Mouse (Mus musculus) testis, adult 2 months (tissue): ENCODE results near the gene BC048403. TPM values are rescaled to one million over a fixed set of nuclear protein-coding genes. Genes with fewer than 3 reads are reported as not detected.
"Not testable (repeated sequence)": the region's sequence is repeated elsewhere in the genome, so short reads cannot be mapped to it uniquely, and the experiment has no call there.

Source experiments
- H3K27ac ChIP-seq: fragments of 200-500 bp; 2 replicates; pipeline ENCODE4 v1.5.1; 2012; ENCODE audit warnings: low read depth, low read length; ENCODE audit not compliant: control insufficient read depth, insufficient read depth
- H3K27me3 ChIP-seq: fragments of 200-500 bp; 2 replicates; pipeline ENCODE4 v1.6.1; 2012; ENCODE audit warnings: mild to moderate bottlenecking, low read length, moderate library complexity; ENCODE audit not compliant: control insufficient read depth, insufficient read depth
- H3K36me3 ChIP-seq: fragments of 200-500 bp; 2 replicates; pipeline ENCODE4 v1.6.1; 2012; ENCODE audit warnings: mild to moderate bottlenecking, low read length; ENCODE audit not compliant: control insufficient read depth, insufficient read depth
- H3K4me1 ChIP-seq: fragments of 200-500 bp; 2 replicates; pipeline ENCODE4 v1.6.1; 2012; ENCODE audit warnings: low read length; ENCODE audit not compliant: control insufficient read depth, insufficient read depth
- H3K4me3 ChIP-seq: fragments of 200-500 bp; 2 replicates; pipeline ENCODE4 v1.5.1; 2012; ENCODE audit warnings: low read depth, mild to moderate bottlenecking, low read length, moderate library complexity, mixed read lengths; ENCODE audit not compliant: control insufficient read depth
- CTCF ChIP-seq: fragments of 200-500 bp; IDR thresholded peaks from 2 replicates; pipeline ENCODE4 v1.5.1; 2012; ENCODE audit warnings: low read depth, mild to moderate bottlenecking, inconsistent platforms, low read length, moderate library complexity; ENCODE audit not compliant: control insufficient read depth, insufficient read depth, insufficient replicate concordance
- POLR2A ChIP-seq: fragments of 200-500 bp; IDR thresholded peaks from 2 replicates; pipeline ENCODE4 v1.6.1; 2012; ENCODE audit warnings: low read depth, mild to moderate bottlenecking, inconsistent platforms, low read length, moderate library complexity; ENCODE audit not compliant: control insufficient read depth
- polyA plus RNA-seq: library from polyadenylated mRNA; depleted of rRNA; stranded (reverse); fragments of >200 nt; gene quantifications from 2 replicates; pipeline ENCODE4 v1.2.3, GENCODE M21; 2012

The BC048403 gene
- polyA plus RNA-seq, 1 experiment: 3.0 TPM

DNA sequence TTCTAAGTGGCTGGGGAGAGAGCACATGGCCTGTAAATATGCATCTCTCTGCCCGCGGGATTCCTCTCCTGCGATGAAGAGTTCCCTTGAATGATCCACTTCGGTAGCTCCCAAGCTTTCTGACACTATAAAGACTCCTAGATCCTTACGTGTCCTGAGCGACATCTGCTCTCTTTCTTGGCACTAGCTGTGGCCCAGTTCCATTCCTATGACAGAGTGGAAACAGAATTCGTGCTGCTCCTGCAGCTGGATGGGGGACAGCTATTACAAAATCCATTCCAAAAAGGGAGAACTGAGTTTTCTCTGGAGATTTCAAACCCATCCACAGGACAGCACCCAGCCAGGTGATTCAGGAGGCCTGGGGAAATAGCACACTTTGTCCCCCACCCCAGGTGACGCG, 22.4 kb downstream of the BC048403 start:
- peaks cover 10% of the 10 kb centered on the region for H3K4me1 ChIP-seq

GRCm38 (mm10) chr10:121763191-121763590, 23.5 kb downstream of the BC048403 start:
- Histone ChIP-seq H3K36me3 (no peaks in the 10 kb centered on the region), H3K4me1 (peaks cover 9% of the 10 kb centered on the region), H3K27ac (no peak overlapping the region), H3K27me3 (no peaks in the 10 kb centered on the region), H3K4me3 (no peak overlapping the region)
- TF ChIP-seq CTCF (no peak), POLR2A (no peak)

More for the DNA sequence above, 22.4 kb downstream of the BC048403 start:
- Histone ChIP-seq H3K27me3 (no peaks in the 10 kb centered on the region), H3K4me3 (no peak overlapping the region), H3K36me3 (no peaks in the 10 kb centered on the region), H3K27ac (no peak overlapping the region)
- no peak for TF ChIP-seq POLR2A
- no peak for TF ChIP-seq CTCF

- no peaks in the 10 kb centered on the region for H3K36me3 ChIP-seq
- TF ChIP-seq POLR2A (no peak), CTCF (no peak)
- H3K4me1 ChIP-seq: no peaks in the 10 kb centered on the region
- H3K4me3 ChIP-seq: no peak overlapping the region
- H3K27ac ChIP-seq: no peak overlapping the region
- no peaks in the 10 kb centered on the region for H3K27me3 ChIP-seq
These were observed 24.9 kb downstream of the BC048403 start for GRCm38 (mm10) chr10:121764469-121765173.

- H3K27me3 ChIP-seq: no peaks in the 10 kb centered on the region
- H3K27ac ChIP-seq: no peak overlapping the region
- TF ChIP-seq POLR2A (no peak), CTCF (no peak)
- no peak overlapping the region for H3K4me3 ChIP-seq
- H3K36me3 ChIP-seq: no peaks in the 10 kb centered on the region
- no peaks in the 10 kb centered on the region for H3K4me1 ChIP-seq
These were observed 25.7 kb downstream of the BC048403 start for GRCm38 (mm10) chr10:121765174-121766057.

GRCm38 (mm10) chr10:121767295-121767694, 27.6 kb downstream of the BC048403 start:
- H3K4me3 ChIP-seq, H3K4me1 ChIP-seq, H3K27ac ChIP-seq, H3K27me3 ChIP-seq, H3K36me3 ChIP-seq: not testable (repeated sequence)
- peak; percentile 34; the same call in 1 of the 2 replicates for TF ChIP-seq CTCF

DNA sequence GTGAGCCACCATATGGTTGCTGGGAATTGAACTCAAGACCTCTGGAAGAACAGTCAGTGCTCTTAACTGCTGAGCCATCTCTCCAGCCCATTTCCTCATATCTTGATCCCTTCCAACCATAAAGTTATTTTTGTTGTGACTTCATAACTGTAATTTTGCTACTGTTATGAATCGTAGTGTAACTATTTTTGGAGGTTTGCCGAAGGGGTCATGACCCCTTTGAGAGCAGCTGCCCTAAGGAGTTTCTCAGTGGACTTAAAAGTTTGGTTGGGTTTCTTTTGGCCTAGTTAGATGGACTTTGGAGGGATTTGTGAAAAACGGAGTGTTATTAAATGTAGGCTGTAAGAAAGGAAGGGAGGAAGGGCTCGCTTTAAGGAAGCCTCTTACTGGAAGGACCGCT, 30.0 kb downstream of the BC048403 start:
- no peak overlapping the region for H3K4me3 ChIP-seq
- no peak overlapping the region for H3K27ac ChIP-seq
- no peaks in the 10 kb centered on the region for H3K27me3 ChIP-seq
- TF ChIP-seq POLR2A: no peak
- TF ChIP-seq CTCF: no peak
- H3K36me3 ChIP-seq: no peaks in the 10 kb centered on the region
- no peaks in the 10 kb centered on the region for H3K4me1 ChIP-seq

DNA sequence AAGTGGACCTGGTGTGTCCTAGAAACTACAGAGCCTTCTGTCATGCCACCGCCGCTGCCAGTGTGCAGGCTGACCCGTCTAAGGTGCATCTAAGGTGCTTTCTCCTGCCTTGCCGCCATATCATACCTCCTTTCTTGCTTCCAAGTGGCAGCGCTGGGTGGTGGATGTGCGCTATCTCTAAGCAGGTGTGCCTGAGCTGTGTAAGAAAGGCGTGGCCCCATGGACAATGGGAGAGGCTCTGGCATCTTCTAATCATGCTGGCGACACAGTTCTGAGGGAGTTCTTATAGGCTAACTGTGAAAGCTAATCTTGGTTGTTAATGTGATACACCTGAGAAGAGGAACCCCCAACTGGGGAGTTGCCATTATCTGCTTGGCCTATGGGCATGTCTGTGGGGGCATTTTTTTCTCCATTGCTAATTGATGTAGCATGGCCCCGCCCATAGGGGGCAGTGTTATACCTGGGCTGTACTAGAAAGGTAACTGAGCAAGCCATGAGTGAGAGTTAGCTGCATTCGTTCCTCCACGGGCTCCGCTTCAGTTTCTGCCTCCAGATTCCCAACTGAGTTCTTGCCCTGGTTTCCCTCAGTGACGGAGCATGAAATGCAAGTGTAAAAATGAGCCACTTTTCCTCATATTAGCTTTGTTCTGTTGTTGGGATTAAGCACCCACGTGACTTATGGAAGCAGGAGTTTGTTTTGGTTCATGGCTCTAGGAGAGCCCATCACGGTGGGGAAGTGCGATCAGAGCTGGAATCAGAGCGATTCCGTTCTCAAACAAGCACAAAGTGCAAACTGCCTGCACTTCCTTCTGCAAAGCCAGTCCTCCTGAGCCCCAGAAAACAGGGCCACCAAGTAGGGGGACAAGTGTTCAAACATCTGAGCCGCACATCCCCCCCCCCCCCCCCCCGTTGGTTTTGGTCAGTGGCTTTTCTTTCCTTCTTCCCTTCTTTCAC, 31.2 kb downstream of the BC048403 start:
- Histone ChIP-seq H3K4me3 (no peak overlapping the region), H3K27me3 (no peaks in the 10 kb centered on the region), H3K36me3 (no peaks in the 10 kb centered on the region), H3K27ac (no peak overlapping the region), H3K4me1 (no peaks in the 10 kb centered on the region)
- TF ChIP-seq POLR2A: no peak
- TF ChIP-seq CTCF: peak; percentile 39; the same call in 1 of the 2 replicates
